Mouse (Mus musculus) intestine, postnatal 0 days (tissue): ENCODE measurements around the gene Rnf166. TPM values are rescaled to one million over a fixed set of nuclear protein-coding genes. Genes with fewer than 3 reads are reported as not detected.
A peak's percentile ranks its signal among the peaks of the same experiment; 100 is the strongest.

Experiments used
- ATAC-seq: fragments of 200-750 bp; cut with Nextera tagmentation; 2 replicates; pipeline ENCODE4 v1.8.0; 2017; ENCODE audit warnings: mild to moderate bottlenecking, moderate TSS enrichment, moderate library complexity
- H3K27ac ChIP-seq: fragments of 300-500 bp; sonication (generic); 2 replicates; pipeline ENCODE4 v1.5.1; 2014; ENCODE audit warnings: mild to moderate bottlenecking, low read depth, low read length, moderate library complexity
- H3K27me3 ChIP-seq: fragments of 300-500 bp; sonication (generic); replicated peaks from 2 replicates; pipeline ENCODE4 v1.6.1; 2014; ENCODE audit warnings: low read length, mixed read lengths; ENCODE audit not compliant: control insufficient read depth, insufficient read depth
- H3K36me3 ChIP-seq: fragments of 300-500 bp; sonication (generic); 2 replicates; pipeline ENCODE4 v1.6.1; 2014; ENCODE audit warnings: mild to moderate bottlenecking, moderate library complexity; ENCODE audit not compliant: control insufficient read depth, insufficient read depth
- H3K4me1 ChIP-seq: fragments of 300-500 bp; sonication (generic); replicated peaks from 2 replicates; pipeline ENCODE4 v1.6.1; 2014; ENCODE audit warnings: antibody characterized with exemption, low read length, mixed read lengths; ENCODE audit not compliant: control insufficient read depth, insufficient read depth
- H3K4me2 ChIP-seq: fragments of 300-500 bp; sonication (generic); replicated peaks from 2 replicates; pipeline ENCODE4 v1.6.1; 2014; ENCODE audit warnings: low read depth, mild to moderate bottlenecking, moderate library complexity
- H3K4me3 ChIP-seq: fragments of 300-500 bp; sonication (generic); 2 replicates; pipeline ENCODE4 v1.5.1; 2014; ENCODE audit warnings: low read depth, low read length
- H3K9ac ChIP-seq: fragments of 300-500 bp; sonication (generic); 2 replicates; pipeline ENCODE4 v1.6.1; 2014; ENCODE audit warnings: mild to moderate bottlenecking, low read depth, low read length
- H3K9me3 ChIP-seq: fragments of 300-500 bp; sonication (generic); 2 replicates; pipeline ENCODE4 v1.6.1; 2016; ENCODE audit warnings: mixed run types; ENCODE audit not compliant: control insufficient read depth
- CTCF ChIP-seq: sonication (generic); IDR thresholded peaks from 2 replicates; pipeline ENCODE4 v1.5.1; 2016; ENCODE audit warnings: low read depth, mild to moderate bottlenecking, control low read depth, antibody characterized with exemption, moderate library complexity
- WGBS: fragments of 180-500 bp; shearing (Covaris S2); extraction: QIAGEN DNeasy Blood & Tissue Kit; methylation state at CpG from one replicate; pipeline ENCODE4 v1.1.7; 2014; 5-methylcytosine and 5-hydroxymethylcytosine counted together
- polyA plus RNA-seq: library from polyadenylated mRNA; unstranded; fragments of >200 nt; fragmentation: Nextera tagmentation; extraction: Ambion mirVana; gene quantifications from 2 replicates; pipeline ENCODE4 v1.2.1, GENCODE M21; 2015

Gene Rnf166
- polyA plus RNA-seq, 1 experiment from 2014 or later = 22.8 TPM

DNA sequence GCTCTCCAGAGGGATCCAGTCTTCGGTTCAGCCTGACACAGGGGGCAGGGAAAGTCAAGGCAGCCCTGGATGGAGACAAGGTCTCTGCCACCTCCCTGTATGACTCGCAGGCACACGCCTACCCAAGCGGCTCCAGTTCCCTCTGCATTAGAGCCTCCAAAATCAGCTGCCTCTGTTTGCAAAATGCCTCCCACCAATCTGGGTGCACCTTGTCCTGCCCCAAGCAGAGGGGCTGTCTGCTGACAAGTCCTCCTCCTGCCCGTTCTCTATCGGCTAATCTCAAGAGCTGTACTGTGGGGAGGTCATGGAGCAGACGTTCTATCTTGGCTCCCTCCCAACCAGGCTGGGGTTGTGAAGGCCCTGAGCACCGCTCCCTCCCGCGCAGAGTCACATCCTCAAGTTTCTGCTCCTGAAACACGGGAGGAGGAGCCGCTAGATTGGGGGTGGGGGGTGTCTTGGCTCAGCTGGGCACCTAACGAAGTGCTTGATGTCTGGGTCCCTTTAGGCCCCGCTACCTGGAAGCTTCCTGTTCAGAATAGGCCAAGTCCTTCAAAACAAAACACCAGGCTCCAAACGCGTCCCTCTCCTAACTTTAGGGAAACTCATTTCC is 808 bp downstream of the Rnf166 start:
- 6% methylated on average over 16 of the region's 16 CpGs for WGBS
- TF ChIP-seq CTCF = no peak
- H3K4me2 ChIP-seq = peak overlapping the region; percentile 93
- no peak overlapping the region; the same call in 1 of the 2 replicates for H3K27ac ChIP-seq
- no peaks in the 10 kb centered on the region for H3K9me3 ChIP-seq
- H3K27me3 ChIP-seq = no peaks in the 10 kb centered on the region
- H3K9ac ChIP-seq = peak overlapping the region; percentile 72
- ATAC-seq = peak; percentile 19; the same call in 1 of the 2 replicates
- peaks cover 21% of the 10 kb centered on the region; the same call in 1 of the 2 replicates for H3K36me3 ChIP-seq
- no peaks in the 10 kb centered on the region for H3K4me1 ChIP-seq
- H3K4me3 ChIP-seq = peak overlapping the region; percentile 84

DNA sequence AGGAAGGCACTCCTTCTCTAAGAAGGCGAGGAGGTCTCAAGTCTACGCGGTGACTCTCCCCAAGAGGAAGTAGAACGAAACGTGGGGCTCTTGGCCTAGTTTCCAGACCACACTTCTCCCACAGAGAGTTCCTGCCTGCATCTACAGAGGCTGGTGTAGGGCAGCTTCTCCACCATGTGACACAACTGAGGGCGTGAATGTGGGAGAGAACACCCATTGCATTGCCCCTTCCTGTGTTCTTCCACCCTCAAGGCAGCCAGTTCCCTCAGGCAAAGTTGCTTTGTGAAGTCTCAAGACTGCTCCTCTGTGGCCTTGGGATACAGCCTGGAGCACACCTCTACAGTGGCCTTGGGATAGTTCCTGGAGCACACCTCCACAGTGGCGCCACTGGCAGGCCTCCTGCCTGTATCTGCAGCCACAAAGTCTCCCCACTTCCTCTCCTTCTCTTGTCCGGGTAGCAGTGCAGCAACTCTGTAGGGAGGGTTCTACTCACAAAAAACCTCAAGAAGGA is 1.9 kb downstream of the Rnf166 start:
- WGBS = 81% methylated on average over 8 of the region's 8 CpGs
- Histone ChIP-seq H3K4me3 (no peak overlapping the region), H3K4me1 (no peaks in the 10 kb centered on the region), H3K9me3 (no peaks in the 10 kb centered on the region), H3K27me3 (no peaks in the 10 kb centered on the region), H3K9ac (no peak overlapping the region), H3K27ac (no peak overlapping the region), H3K4me2 (no peak overlapping the region), H3K36me3 (peaks cover 17% of the 10 kb centered on the region; the same call in 1 of the 2 replicates)
- TF ChIP-seq CTCF = no peak
- ATAC-seq = no peak

DNA sequence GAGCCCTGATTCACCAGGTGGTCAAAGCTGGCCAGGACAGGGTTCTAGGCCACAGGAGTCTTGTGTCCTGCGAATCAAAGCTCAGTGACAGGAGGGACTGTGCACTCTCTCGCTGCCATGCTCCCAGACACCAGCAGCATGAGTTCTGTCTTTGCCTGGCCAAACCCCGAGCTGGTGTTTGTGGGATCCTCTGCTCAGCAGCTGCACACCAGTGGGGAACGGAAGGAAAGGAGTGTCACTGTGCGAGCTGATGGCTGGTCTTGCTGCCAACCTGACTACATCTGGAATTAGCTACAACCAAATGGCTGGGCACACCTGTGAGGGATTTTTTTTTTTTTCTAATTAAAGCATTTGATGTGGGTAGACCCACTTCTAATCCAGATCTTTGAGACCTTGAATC is 5.2 kb downstream of the Rnf166 start:
- no peak for ATAC-seq
- no peak for TF ChIP-seq CTCF
- 87% methylated on average over 5 of the region's 5 CpGs for WGBS

DNA sequence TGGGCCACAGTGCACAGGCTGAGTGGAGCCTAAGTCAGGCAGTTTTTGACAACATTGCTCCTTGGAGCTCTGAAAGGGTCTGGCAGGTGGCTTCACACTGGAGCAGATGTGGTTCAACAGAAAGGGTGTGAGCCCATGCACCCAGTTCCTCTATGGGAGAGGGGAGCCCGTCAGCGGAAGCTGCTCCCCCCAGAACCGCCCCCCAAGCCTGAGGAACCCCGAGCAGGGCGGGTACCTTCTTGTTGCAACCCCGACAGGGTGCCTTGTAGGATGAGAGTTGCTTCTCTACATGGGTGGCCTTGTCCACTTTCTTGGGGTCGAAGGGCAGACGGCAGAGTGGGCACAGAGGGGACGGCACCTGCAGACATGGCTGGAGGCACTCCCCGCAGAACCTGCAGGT is 5.9 kb downstream of the Rnf166 start:
- no peak overlapping the region for H3K4me3 ChIP-seq
- no peaks in the 10 kb centered on the region for H3K4me1 ChIP-seq
- H3K27me3 ChIP-seq = no peaks in the 10 kb centered on the region
- no peak for TF ChIP-seq CTCF
- no peak overlapping the region for H3K9ac ChIP-seq
- 86% methylated on average over 10 of the region's 10 CpGs for WGBS
- H3K9me3 ChIP-seq = no peaks in the 10 kb centered on the region
- peaks cover 46% of the 10 kb centered on the region for H3K36me3 ChIP-seq
- no peak overlapping the region for H3K27ac ChIP-seq
- H3K4me2 ChIP-seq = no peak overlapping the region
- no peak for ATAC-seq

More for the DNA sequence above, 5.2 kb downstream of the Rnf166 start:
- Histone ChIP-seq H3K9me3 (no peaks in the 10 kb centered on the region), H3K27ac (no peak overlapping the region), H3K4me2 (no peak overlapping the region), H3K36me3 (peaks cover 43% of the 10 kb centered on the region), H3K4me1 (no peaks in the 10 kb centered on the region), H3K4me3 (no peak overlapping the region), H3K27me3 (no peaks in the 10 kb centered on the region), H3K9ac (no peak overlapping the region)

DNA sequence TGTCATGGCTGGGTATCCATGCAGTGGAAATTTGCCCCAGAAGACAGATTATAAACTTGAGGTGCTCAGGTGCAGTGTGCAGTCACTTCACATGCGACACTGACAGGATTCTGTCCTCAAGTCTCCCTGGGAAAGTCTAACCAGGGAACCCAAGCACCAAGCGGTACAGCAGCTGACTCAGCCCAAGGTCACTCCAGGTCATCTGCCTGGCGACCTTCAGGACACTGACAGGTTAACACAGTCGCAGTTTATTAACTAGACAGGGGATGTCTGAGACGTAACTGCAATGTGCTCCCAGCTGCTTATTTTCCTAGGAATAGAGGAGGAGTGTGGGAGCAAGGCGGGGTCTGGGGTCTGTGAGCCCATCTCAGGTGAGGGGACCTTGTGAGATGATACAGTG is 6.5 kb downstream of the Rnf166 start:
- H3K9ac ChIP-seq = no peak overlapping the region
- no peaks in the 10 kb centered on the region for H3K4me1 ChIP-seq
- no peak overlapping the region for H3K4me2 ChIP-seq
- peaks cover 46% of the 10 kb centered on the region for H3K36me3 ChIP-seq
- H3K9me3 ChIP-seq = no peaks in the 10 kb centered on the region
- no peak for ATAC-seq
- TF ChIP-seq CTCF = no peak
- no peak overlapping the region for H3K27ac ChIP-seq
- 79% methylated on average over 6 of the region's 6 CpGs for WGBS
- no peaks in the 10 kb centered on the region for H3K27me3 ChIP-seq
- no peak overlapping the region for H3K4me3 ChIP-seq

DNA sequence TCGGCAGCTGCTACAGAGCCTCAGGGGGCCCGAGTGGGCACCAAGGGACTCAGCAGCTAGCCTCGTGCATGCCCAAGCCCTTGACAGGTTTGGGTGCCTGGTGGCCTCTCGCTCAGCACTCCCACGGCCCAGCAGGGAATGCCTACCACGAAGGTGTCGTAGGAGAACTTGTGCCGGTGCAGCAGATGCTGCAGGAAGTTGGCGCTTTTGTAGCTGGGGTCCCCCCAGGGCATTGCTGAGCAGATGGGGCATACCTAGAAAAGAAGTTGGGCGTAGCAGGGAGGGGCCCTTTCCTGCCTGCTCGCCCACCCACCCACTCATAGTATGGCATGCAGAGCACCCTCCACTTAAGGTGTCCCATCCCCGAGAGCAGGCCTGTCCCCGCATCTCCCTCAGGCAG is 8.0 kb downstream of the Rnf166 start:
- Histone ChIP-seq H3K4me3 (no peak overlapping the region), H3K4me2 (no peak overlapping the region), H3K4me1 (no peaks in the 10 kb centered on the region), H3K36me3 (peaks cover 40% of the 10 kb centered on the region), H3K9me3 (no peaks in the 10 kb centered on the region), H3K27ac (no peak overlapping the region), H3K9ac (no peak overlapping the region), H3K27me3 (no peaks in the 10 kb centered on the region)
- 93% methylated on average over 13 of the region's 13 CpGs for WGBS
- no peak for TF ChIP-seq CTCF
- ATAC-seq = no peak

DNA sequence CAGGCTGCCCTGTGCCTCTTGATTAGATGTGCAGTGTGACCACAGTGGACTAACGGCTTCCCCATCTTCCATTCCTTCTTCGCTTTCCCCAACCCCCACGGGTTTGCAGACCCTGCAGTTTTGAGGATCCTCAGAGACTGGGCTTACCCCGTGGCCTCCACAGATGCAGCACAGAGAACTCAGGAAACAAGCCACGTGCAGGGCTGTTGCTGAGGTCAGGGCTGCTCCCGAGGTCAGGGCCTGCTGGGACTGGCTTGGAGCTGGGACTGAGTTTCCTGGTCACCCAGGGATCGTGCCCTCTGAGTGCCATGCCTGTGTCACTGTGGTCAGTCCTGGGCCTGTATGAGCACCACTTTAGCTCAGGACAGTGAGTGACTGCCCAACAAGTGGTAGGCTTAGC is 10.9 kb downstream of the Rnf166 start:
- Histone ChIP-seq H3K4me3 (no peak overlapping the region), H3K4me1 (peaks cover 2% of the 10 kb centered on the region; the same call in 1 of the 2 replicates), H3K9ac (no peak overlapping the region), H3K9me3 (no peaks in the 10 kb centered on the region), H3K36me3 (peaks cover 38% of the 10 kb centered on the region), H3K4me2 (no peak overlapping the region), H3K27ac (no peak overlapping the region), H3K27me3 (peaks cover 1% of the 10 kb centered on the region; the same call in 1 of the 2 replicates)
- WGBS = 76% methylated on average over 7 of the region's 7 CpGs
- no peak for ATAC-seq
- no peak for TF ChIP-seq CTCF
